Mouse (Mus musculus): ENCODE measurements around the gene C2cd2l.
A peak's percentile ranks its signal among the peaks of the same experiment; 100 is the strongest.
"Not testable (repeated sequence)": the region's sequence is repeated elsewhere in the genome, so short reads cannot be mapped to it uniquely, and the experiment has no call there.

Gene C2cd2l

GRCm38 (mm10) chr9:44314257-44314547 is 5.9 kb downstream of the C2cd2l start:
- no peak for DNase-seq (ENCODE audit: low spot score in 2 of 2)

- DNase-seq (ENCODE audit: low spot score in 2 of 2) = no peak
These were observed 6.4 kb downstream of the C2cd2l start for GRCm38 (mm10) chr9:44313476-44314256.

- DNase-seq (ENCODE audit: low spot score in 2 of 2) = no peak
These were observed 8.7 kb downstream of the C2cd2l start for GRCm38 (mm10) chr9:44311136-44312134.

GRCm38 (mm10) chr9:44310750-44311135 is 9.3 kb downstream of the C2cd2l start:
- DNase-seq (ENCODE audit: low spot score in 2 of 2) = no peak

GRCm38 (mm10) chr9:44309756-44310155 is 10.3 kb downstream of the C2cd2l start:
- no peak for DNase-seq (ENCODE audit: low spot score in 2 of 2)

- peak; percentile 42 to 43 for DNase-seq (ENCODE audit: low spot score in 2 of 2)
These were observed 12.8 kb downstream of the C2cd2l start for GRCm38 (mm10) chr9:44307248-44307647.

GRCm38 (mm10) chr9:44306532-44306931 is 13.6 kb downstream of the C2cd2l start:
- no peak for DNase-seq (ENCODE audit: low spot score in 2 of 2)

GRCm38 (mm10) chr9:44305466-44306079 is 14.5 kb downstream of the C2cd2l start, which contains the start of gene Hinfp:
Gene Hinfp, minus strand, starts transcription at chr9:44305671.
- DNase-seq (ENCODE audit: low spot score in 2 of 2) = peak; percentile 94 to 99

GRCm38 (mm10) chr9:44300001-44300400 is 20.1 kb downstream of the C2cd2l start:
- DNase-seq (ENCODE audit: low spot score in 2 of 2) = not testable (repeated sequence)

GRCm38 (mm10) chr9:44292490-44292889 is 27.6 kb downstream of the C2cd2l start:
- DNase-seq (ENCODE audit: low spot score in 2 of 2) = peak; percentile 47 to 67

GRCm38 (mm10) chr9:44288959-44289291 is 31.2 kb downstream of the C2cd2l start:
- DNase-seq (ENCODE audit: low spot score in 2 of 2) = no peak

GRCm38 (mm10) chr9:44288076-44288958 is 31.8 kb downstream of the C2cd2l start, which contains the start of gene Abcg4:
Gene Abcg4, minus strand, starts transcription at chr9:44288615.
- no peak for DNase-seq (ENCODE audit: low spot score in 2 of 2)

GRCm38 (mm10) chr9:44287401-44288075 is 32.5 kb downstream of the C2cd2l start:
- DNase-seq (ENCODE audit: low spot score in 2 of 2) = no peak

GRCm38 (mm10) chr9:44287003-44287400 is 33.1 kb downstream of the C2cd2l start:
- DNase-seq (ENCODE audit: low spot score in 2 of 2) = no peak

GRCm38 (mm10) chr9:44286256-44286850 is 33.7 kb downstream of the C2cd2l start:
- no peak for DNase-seq (ENCODE audit: low spot score in 2 of 2)

GRCm38 (mm10) chr9:44283183-44283582 is 36.9 kb downstream of the C2cd2l start:
- DNase-seq (ENCODE audit: low spot score in 2 of 2) = no peak

GRCm38 (mm10) chr9:44269973-44270372 is 50.1 kb downstream of the C2cd2l start:
- DNase-seq (ENCODE audit: low spot score in 2 of 2) = no peak

GRCm38 (mm10) chr9:44269077-44269476 is 51.0 kb downstream of the C2cd2l start:
- peak in 1 of 2 experiments; percentile 53 for DNase-seq (ENCODE audit: low spot score in 2 of 2)

GRCm38 (mm10) chr9:44268432-44268831 is 51.7 kb downstream of the C2cd2l start, which contains the start of gene Nlrx1:
Gene Nlrx1, minus strand, starts transcription at chr9:44268599.
- DNase-seq (ENCODE audit: low spot score in 2 of 2) = no peak

- DNase-seq (ENCODE audit: low spot score in 2 of 2) = peak; percentile 79 to 87
These were observed 52.1 kb downstream of the C2cd2l start for GRCm38 (mm10) chr9:44268027-44268360.
